Mouse (Mus musculus) limb, embryonic 15.5 days (tissue): ENCODE data around the gene L3mbtl4. TPM values are rescaled to one million over a fixed set of nuclear protein-coding genes. Genes with fewer than 3 reads are reported as not detected.

Experiments used
- ATAC-seq: fragments of 200-750 bp; cut with Nextera tagmentation; 2 replicates; pipeline ENCODE4 v1.8.0; 2017; ENCODE audit warnings: low read depth, moderate TSS enrichment; ENCODE audit not compliant: insufficient number of reproducible peaks, low FRiP score, low TSS enrichment
- H3K27ac ChIP-seq: fragments of 300-500 bp; sonication (generic); 2 replicates; pipeline ENCODE4 v1.5.1; 2015; ENCODE audit warnings: moderate library complexity, mild to moderate bottlenecking, inconsistent platforms
- H3K27me3 ChIP-seq: fragments of 300-500 bp; sonication (generic); 2 replicates; pipeline ENCODE4 v1.6.1; 2015; ENCODE audit warnings: inconsistent platforms
- H3K36me3 ChIP-seq: fragments of 300-500 bp; sonication (generic); 2 replicates; pipeline ENCODE4 v1.6.1; 2015; ENCODE audit warnings: inconsistent platforms
- H3K4me1 ChIP-seq: fragments of 300-500 bp; sonication (generic); 2 replicates; pipeline ENCODE4 v1.6.1; 2015; ENCODE audit warnings: inconsistent platforms
- H3K4me2 ChIP-seq: fragments of 300-500 bp; sonication (generic); 2 replicates; pipeline ENCODE4 v1.6.1; 2015; ENCODE audit warnings: mild to moderate bottlenecking, inconsistent platforms
- H3K4me3 ChIP-seq: fragments of 300-500 bp; sonication (generic); 2 replicates; pipeline ENCODE4 v1.5.1; 2015; ENCODE audit warnings: mild to moderate bottlenecking, inconsistent platforms
- H3K9ac ChIP-seq: fragments of 300-500 bp; sonication (generic); 2 replicates; pipeline ENCODE4 v1.6.1; 2015; ENCODE audit warnings: inconsistent platforms
- H3K9me3 ChIP-seq: fragments of 300-500 bp; sonication (generic); 2 replicates; pipeline ENCODE4 v1.6.1; 2016; ENCODE audit warnings: inconsistent platforms
- WGBS: fragments of 180-500 bp; shearing (Covaris S2); methylation state at CpG from one replicate; pipeline ENCODE4 v1.1.7; 2015; 5-methylcytosine and 5-hydroxymethylcytosine counted together
- polyA plus RNA-seq: library from polyadenylated mRNA; unstranded; fragments of >200 nt; fragmentation: Nextera tagmentation; extraction: Ambion mirVana; gene quantifications from 2 replicates; pipeline ENCODE4 v1.2.1, GENCODE M21; 2015

L3mbtl4 gene
- polyA plus RNA-seq, 1 experiment from 2014 or later: 0.13 TPM

- Histone ChIP-seq H3K27me3 (no peaks in the 10 kb centered on the region), H3K9me3 (no peaks in the 10 kb centered on the region), H3K36me3 (no peaks in the 10 kb centered on the region), H3K4me2 (no peak overlapping the region), H3K4me3 (no peak overlapping the region), H3K27ac (no peak overlapping the region), H3K9ac (no peak overlapping the region), H3K4me1 (no peaks in the 10 kb centered on the region)
- WGBS: 85% methylated on average over 4 of the region's 4 CpGs
- no peak for ATAC-seq
Measured at GRCm38 (mm10) chr17:68793741-68794140, 520.1 kb downstream of the L3mbtl4 start.

- Histone ChIP-seq H3K4me2 (no peak within 1 kb of the TSS), H3K27me3 (no peaks in the 10 kb centered on the region), H3K9me3 (no peaks in the 10 kb centered on the region), H3K9ac (no peak within 1 kb of the TSS), H3K4me3 (no peak within 1 kb of the TSS), H3K4me1 (no peaks in the 10 kb centered on the region), H3K27ac (no peak within 1 kb of the TSS), H3K36me3 (no peaks in the 10 kb centered on the region)
- WGBS: 78% methylated on average over 6 of the region's 6 CpGs
- no peak for ATAC-seq
Measured at GRCm38 (mm10) chr17:68826323-68826722, 552.7 kb downstream of the L3mbtl4 start, which contains the start of gene Tmem200c. Gene Tmem200c, plus strand, starts transcription at chr17:68826623.
